Mouse (Mus musculus): ENCODE measurements around the gene Gm20888.
"Not testable (repeated sequence)": the region's sequence is repeated elsewhere in the genome, so short reads cannot be mapped to it uniquely, and the experiment has no call there.

- not testable (repeated sequence) for TF ChIP-seq POLR2A (IDR thresholded peaks at IDR 0.05; ENCODE audit: borderline replicate concordance, extremely low read depth, insufficient read depth, insufficient read length, poor library complexity, severe bottlenecking); CTCF (IDR thresholded peaks at IDR 0.05; ENCODE audit: borderline replicate concordance, extremely low read depth, insufficient read depth, insufficient read length)
Measured at GRCm38 (mm10) chrY:70441582-70441981, at the start of gene Gm20888.
